In the genomic region with DNA sequence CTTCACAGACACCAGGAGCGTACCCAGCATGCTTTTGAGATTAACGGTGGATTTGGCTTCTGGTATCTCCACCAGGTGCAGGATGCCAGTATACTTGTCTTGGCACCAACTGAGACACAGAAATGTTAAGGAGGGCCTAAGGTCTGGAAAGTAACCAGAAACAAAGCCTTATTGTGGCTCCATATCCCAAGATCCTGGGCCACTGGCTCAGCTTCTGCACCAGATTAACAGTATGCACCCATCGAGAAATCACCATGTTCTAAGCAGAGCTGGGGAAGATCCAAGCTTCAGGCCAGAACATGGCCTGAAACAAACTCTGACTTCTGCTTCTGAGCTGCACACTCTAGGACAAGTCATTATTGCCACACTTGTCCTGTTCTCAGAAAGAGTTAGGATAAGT, we compare ENCODE assay signal across 28 mouse cellular contexts.
"Had no signal": no experiment of that assay in that cellular context is flagged by ENCODE, and none has a peak within 500 bp of the region (broad histone marks: within the 10 kb centered on the region; RNA-seq: fewer than 3 reads in every experiment).

No protein-coding gene starts in this region.

- H3K36me3 ChIP-seq: embryonic facial prominence, embryonic 12.5 days; embryonic facial prominence, embryonic 15.5 days; forebrain, embryonic 12.5 days; heart, embryonic 10.5 days had no signal

- H3K4me3 ChIP-seq: embryonic facial prominence, embryonic 10.5 days; embryonic facial prominence, embryonic 12.5 days; embryonic facial prominence, embryonic 13.5 days; embryonic facial prominence, embryonic 15.5 days; erythroblast, embryonic 14.5 days; forebrain, embryonic 10.5 days; forebrain, embryonic 12.5 days; forebrain, embryonic 13.5 days; forebrain, embryonic 15.5 days; gastrocnemius, adult 2 months; heart, adult 2 months; heart, embryonic 10.5 days had no signal

- H3K9me3 ChIP-seq: embryonic facial prominence, embryonic 10.5 days; embryonic facial prominence, embryonic 12.5 days; embryonic facial prominence, embryonic 13.5 days; embryonic facial prominence, embryonic 15.5 days; forebrain, embryonic 10.5 days; forebrain, embryonic 12.5 days; forebrain, embryonic 13.5 days; forebrain, embryonic 15.5 days; heart, embryonic 10.5 days had no signal

- DNase-seq: cerebellum, adult 2 months; cerebellum, adult 8-10 months; cerebellum, adult 9-10 months; cerebellum, adult 9-11 months; cerebellum, postnatal 10 days; cerebellum, postnatal 14 days; cerebellum, postnatal 25 days; cerebellum, postnatal 36 days; embryo, embryonic 11 days; forebrain, postnatal 0 days; gastrocnemius, adult 2 months; gastrocnemius, postnatal 10 days; gastrocnemius, postnatal 14 days; gastrocnemius, postnatal 25 days; gastrocnemius, postnatal 36 days; heart, adult 11 months; heart, adult 18-20 months; heart, adult 2 months had no signal

- H3K27ac ChIP-seq: embryonic facial prominence, embryonic 10.5 days; embryonic facial prominence, embryonic 12.5 days; embryonic facial prominence, embryonic 13.5 days; embryonic facial prominence, embryonic 15.5 days; forebrain, embryonic 10.5 days; forebrain, embryonic 12.5 days; forebrain, embryonic 13.5 days; forebrain, embryonic 15.5 days; gastrocnemius, adult 2 months; heart, adult 2 months; heart, embryonic 10.5 days had no signal

- H3K27me3 ChIP-seq: embryonic facial prominence, embryonic 12.5 days; embryonic facial prominence, embryonic 13.5 days; embryonic facial prominence, embryonic 15.5 days; forebrain, embryonic 12.5 days; forebrain, embryonic 13.5 days; forebrain, embryonic 15.5 days had no signal

- H3K4me1 ChIP-seq: embryonic facial prominence, embryonic 15.5 days had no signal
